12 mouse cellular contexts compared by ENCODE assay signal in genomic region chr16:94250640-94251349, GRCm38 (mm10).
DNase-seq lines count a peak whose midpoint lies in the region; ATAC-seq lines count a peak whose summit lies in the region.
"Had no signal": no experiment of that assay in that cellular context is flagged by ENCODE, and none has a peak within 500 bp of the region (broad histone marks: within the 10 kb centered on the region; RNA-seq: fewer than 3 reads in every experiment).

No protein-coding gene starts in this region.

- DNase-seq in frontal cortex, postnatal 10 days (ENCODE audit: low spot score in 2 of 2) = no peak
- DNase-seq in left cerebral cortex, adult 11 months (ENCODE audit: low spot score) = peak; percentile 48
- no peak for DNase-seq in left cerebral cortex, postnatal 4 days
- no peak for DNase-seq in embryonic facial prominence, embryonic 11.5 days (ENCODE audit: low spot score)
- DNase-seq in limb, embryonic 10.5 days (ENCODE audit: low spot score) = no peak
- no peak for DNase-seq in MN1 (ENCODE audit: low spot score)
- no peak for DNase-seq in thymus, postnatal 14 days

- H3K27ac ChIP-seq in embryonic facial prominence, embryonic 11.5 days (replicated peaks; ENCODE audit: low read depth, low read length) = 0 out of 2 replicates have a peak overlapping the region, but pooled peaks have one; percentile 31
- peak overlapping the region; percentile 77 for H3K27ac ChIP-seq in limb, embryonic 10.5 days
- H3K27ac ChIP-seq: heart, embryonic 15.5 days; liver, embryonic 15.5 days; stomach, embryonic 15.5 days had no signal

- peak; percentile 82 for ATAC-seq in frontal cortex, adult (ENCODE audit: low TSS enrichment)
- no peak for ATAC-seq in embryonic facial prominence, embryonic 11.5 days (replicated peaks; ENCODE audit: insufficient number of reproducible peaks, low FRiP score, low TSS enrichment, low read depth)
- ATAC-seq: inflammation-experienced regulatory T-cells, adult 6 months had no signal

- no peaks in the 10 kb centered on the region for H3K27me3 ChIP-seq in embryonic facial prominence, embryonic 11.5 days (ENCODE audit: control insufficient read depth, insufficient read depth, low read length)
- peaks cover 27% of the 10 kb centered on the region; the same call in 1 of the 2 replicates for H3K27me3 ChIP-seq in limb, embryonic 10.5 days (ENCODE audit: low read depth, poor library complexity, severe bottlenecking)
- H3K27me3 ChIP-seq: heart, embryonic 15.5 days; liver, embryonic 15.5 days; stomach, embryonic 15.5 days had no signal

- 77% methylated on average over 15 of the region's 15 CpGs for WGBS in embryonic facial prominence, embryonic 11.5 days
- WGBS in limb, embryonic 10.5 days = 90% methylated on average over 15 of the region's 15 CpGs

- no peak overlapping the region for H3K4me2 ChIP-seq in embryonic facial prominence, embryonic 11.5 days (ENCODE audit: low read depth, low read length)
- H3K4me2 ChIP-seq: heart, embryonic 15.5 days; liver, embryonic 15.5 days had no signal

- peak overlapping the region; percentile 7; the same call in 1 of the 2 replicates for H3K9ac ChIP-seq in embryonic facial prominence, embryonic 11.5 days (replicated peaks; ENCODE audit: low read length)
- H3K9ac ChIP-seq: heart, embryonic 15.5 days; liver, embryonic 15.5 days; stomach, embryonic 15.5 days had no signal

- peaks cover 4% of the 10 kb centered on the region for H3K4me1 ChIP-seq in embryonic facial prominence, embryonic 11.5 days (ENCODE audit: control insufficient read depth, insufficient read depth, low read length)
- peaks cover 86% of the 10 kb centered on the region for H3K4me1 ChIP-seq in limb, embryonic 10.5 days
- H3K4me1 ChIP-seq: liver, embryonic 15.5 days had no signal

- no peaks in the 10 kb centered on the region for H3K9me3 ChIP-seq in embryonic facial prominence, embryonic 11.5 days (replicated peaks; ENCODE audit: control insufficient read depth, low read length)
- no peaks in the 10 kb centered on the region for H3K9me3 ChIP-seq in limb, embryonic 10.5 days (replicated peaks)
- H3K9me3 ChIP-seq: heart, embryonic 15.5 days; liver, embryonic 15.5 days; stomach, embryonic 15.5 days had no signal

- no peak overlapping the region for H3K4me3 ChIP-seq in embryonic facial prominence, embryonic 11.5 days (ENCODE audit: low read depth, low read length)
- H3K4me3 ChIP-seq in limb, embryonic 10.5 days = no peak overlapping the region
- H3K4me3 ChIP-seq: heart, embryonic 15.5 days; liver, embryonic 15.5 days; stomach, embryonic 15.5 days had no signal

- no peaks in the 10 kb centered on the region for H3K36me3 ChIP-seq in embryonic facial prominence, embryonic 11.5 days (replicated peaks; ENCODE audit: control insufficient read depth, insufficient read depth, low read depth, low read length)
- no peaks in the 10 kb centered on the region for H3K36me3 ChIP-seq in limb, embryonic 10.5 days
- H3K36me3 ChIP-seq: heart, embryonic 15.5 days; liver, embryonic 15.5 days; stomach, embryonic 15.5 days had no signal

- intact Hi-C loops in left cerebral cortex, postnatal 4 days (cut with DNase I) = loop anchor here (10.0 kb wide), 1 partner anchor 166 kb away; the partner anchor contains the start of gene Sim2
